Mouse (Mus musculus) midbrain, embryonic 11.5 days (tissue): ENCODE results near the gene Hist1h4f. TPM values are rescaled to one million over a fixed set of nuclear protein-coding genes. Genes with fewer than 3 reads are reported as not detected.
"Not testable (repeated sequence)": the region's sequence is repeated elsewhere in the genome, so short reads cannot be mapped to it uniquely, and the experiment has no call there.

Source experiments
- ATAC-seq: fragments of 200-750 bp; cut with Nextera tagmentation; 2 replicates; pipeline ENCODE4 v1.8.0; 2017; ENCODE audit warnings: moderate TSS enrichment, moderate library complexity; ENCODE audit not compliant: low FRiP score
- DNase-seq: peaks from one replicate; pipeline ENCODE4 v3.0.0; 2015; ENCODE audit warnings: low spot score; ENCODE audit errors: missing footprints
- H3K27ac ChIP-seq: fragments of 300-500 bp; sonication (generic); 2 replicates; pipeline ENCODE4 v1.5.1; 2014; ENCODE audit warnings: low read depth, low read length
- H3K27me3 ChIP-seq: fragments of 300-500 bp; sonication (generic); 2 replicates; pipeline ENCODE4 v1.6.1; 2014; ENCODE audit warnings: mild to moderate bottlenecking, low read length, moderate library complexity, mixed read lengths; ENCODE audit not compliant: control insufficient read depth, insufficient read depth
- H3K36me3 ChIP-seq: fragments of 300-500 bp; sonication (generic); 2 replicates; pipeline ENCODE4 v1.6.1; 2014; ENCODE audit warnings: mild to moderate bottlenecking, low read length, moderate library complexity, mixed read lengths; ENCODE audit not compliant: control insufficient read depth, insufficient read depth
- H3K4me1 ChIP-seq: fragments of 300-500 bp; sonication (generic); 2 replicates; pipeline ENCODE4 v1.6.1; 2014; ENCODE audit warnings: low read length; ENCODE audit not compliant: control insufficient read depth, insufficient read depth
- H3K4me2 ChIP-seq: fragments of 300-500 bp; sonication (generic); 2 replicates; pipeline ENCODE4 v1.6.1; 2014; ENCODE audit warnings: mild to moderate bottlenecking, moderate library complexity
- H3K4me3 ChIP-seq: fragments of 300-500 bp; sonication (generic); 2 replicates; pipeline ENCODE4 v1.5.1; 2014; ENCODE audit warnings: low read depth, low read length
- H3K9ac ChIP-seq: fragments of 300-500 bp; sonication (generic); 2 replicates; pipeline ENCODE4 v1.6.1; 2014; ENCODE audit warnings: low read length
- H3K9me3 ChIP-seq: fragments of 300-500 bp; sonication (generic); 2 replicates; pipeline ENCODE4 v1.6.1; 2016; ENCODE audit warnings: low read length; ENCODE audit not compliant: control insufficient read depth
- WGBS: fragments of 180-500 bp; shearing (Covaris S2); extraction: QIAGEN DNeasy Blood & Tissue Kit; methylation state at CpG from one replicate; pipeline ENCODE4 v1.1.7; 2014; 5-methylcytosine and 5-hydroxymethylcytosine counted together
- polyA plus RNA-seq: library from polyadenylated mRNA; unstranded; fragments of >200 nt; fragmentation: Nextera tagmentation; extraction: Ambion mirVana; gene quantifications from 2 replicates; pipeline ENCODE4 v1.2.1, GENCODE M21; 2014

Hist1h4f gene
- polyA plus RNA-seq, 1 experiment from 2014 or later: 0.53 TPM

DNA sequence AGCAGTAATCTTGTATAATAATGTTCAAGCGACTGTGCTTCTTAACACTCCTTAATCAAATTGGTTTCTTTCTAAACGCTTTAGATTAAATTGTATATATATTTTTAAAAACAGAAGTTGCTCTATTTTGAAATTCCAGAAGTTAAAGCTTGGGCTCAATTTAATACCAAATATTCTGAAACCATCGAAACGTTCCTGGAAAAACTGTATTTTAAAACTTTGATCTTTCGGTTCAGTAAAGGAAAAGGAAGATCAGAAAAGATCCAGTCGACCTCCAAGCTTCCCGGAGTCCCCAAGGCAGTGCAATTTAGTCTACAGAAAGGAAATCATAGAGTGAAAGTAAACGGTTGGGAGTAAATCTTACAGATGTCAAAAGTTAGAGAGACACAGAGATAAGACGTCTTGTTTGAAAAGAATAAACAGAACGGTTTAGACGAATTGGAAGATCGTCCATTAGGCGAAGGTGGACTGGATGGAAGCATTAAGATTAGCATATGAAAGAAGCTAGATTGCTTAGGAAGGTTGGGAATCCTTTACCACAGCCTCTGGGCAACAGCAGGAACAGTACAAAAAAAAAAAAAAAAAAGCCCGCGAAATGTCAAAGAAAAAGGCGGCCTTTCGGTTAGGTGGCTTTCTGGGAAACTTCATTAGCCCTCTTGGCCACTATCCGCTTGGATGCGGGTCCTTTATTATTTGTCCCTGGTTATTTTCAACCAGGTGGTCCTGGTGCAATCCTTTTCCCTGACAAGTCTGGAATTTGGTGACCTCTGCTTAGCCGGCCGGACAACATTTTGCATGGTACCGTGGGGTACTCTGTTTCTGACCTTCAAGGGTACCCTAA lies 34.9 kb upstream of the Hist1h4f start:
- 1% methylated on average over 22 of the region's 22 CpGs for WGBS
- DNase-seq: peak; percentile 92
- Histone ChIP-seq H3K36me3 (no peaks in the 10 kb centered on the region), H3K4me1 (peaks cover 17% of the 10 kb centered on the region; the same call in 1 of the 2 replicates), H3K27me3 (no peaks in the 10 kb centered on the region), H3K4me2 (peak overlapping the region; percentile 78), H3K9me3 (no peaks in the 10 kb centered on the region), H3K9ac (peak overlapping the region; percentile 65), H3K27ac (peak overlapping the region; percentile 95), H3K4me3 (peak overlapping the region; percentile 23)
- 0 out of 2 replicates have a peak, but pooled peaks have one; percentile 23 for ATAC-seq

DNA sequence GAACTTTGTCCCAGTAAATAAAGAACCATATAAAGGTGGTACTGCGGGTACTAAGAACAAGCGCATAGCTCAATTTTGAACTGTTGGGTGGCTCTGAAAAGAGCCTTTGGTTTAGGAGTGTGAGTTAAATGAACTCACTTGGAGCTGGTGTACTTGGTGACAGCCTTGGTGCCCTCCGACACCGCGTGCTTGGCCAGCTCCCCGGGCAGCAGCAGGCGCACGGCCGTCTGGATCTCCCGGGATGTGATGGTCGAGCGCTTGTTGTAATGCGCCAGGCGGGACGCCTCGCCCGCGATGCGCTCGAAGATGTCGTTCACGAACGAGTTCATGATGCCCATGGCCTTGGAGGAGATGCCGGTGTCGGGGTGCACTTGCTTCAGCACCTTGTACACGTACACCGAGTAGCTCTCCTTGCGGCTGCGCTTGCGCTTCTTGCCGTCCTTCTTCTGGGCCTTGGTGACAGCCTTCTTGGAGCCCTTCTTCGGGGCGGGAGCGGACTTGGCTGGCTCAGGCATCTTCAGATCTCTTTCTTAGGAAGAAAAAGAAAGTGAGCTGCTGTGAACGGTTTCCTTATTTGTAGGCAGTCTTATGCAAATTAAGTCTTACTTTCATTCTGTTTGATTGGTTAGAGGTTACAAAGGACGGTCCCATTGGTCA lies 34.1 kb upstream of the Hist1h4f start:
- not testable (repeated sequence) for H3K27me3 ChIP-seq, H3K36me3 ChIP-seq, H3K9me3 ChIP-seq
- peak overlapping the region; percentile 40 for H3K4me3 ChIP-seq
- DNase-seq: peak; percentile 99
- peaks cover 17% of the 10 kb centered on the region; the same call in 1 of the 2 replicates for H3K4me1 ChIP-seq
- peak; percentile 87 for ATAC-seq
- H3K9ac ChIP-seq: peak overlapping the region; percentile 85
- WGBS: under 1% methylated on average over 28 of the region's 36 CpGs
- peak overlapping the region; percentile 78 for H3K4me2 ChIP-seq
- peak overlapping the region; percentile 98 for H3K27ac ChIP-seq

DNA sequence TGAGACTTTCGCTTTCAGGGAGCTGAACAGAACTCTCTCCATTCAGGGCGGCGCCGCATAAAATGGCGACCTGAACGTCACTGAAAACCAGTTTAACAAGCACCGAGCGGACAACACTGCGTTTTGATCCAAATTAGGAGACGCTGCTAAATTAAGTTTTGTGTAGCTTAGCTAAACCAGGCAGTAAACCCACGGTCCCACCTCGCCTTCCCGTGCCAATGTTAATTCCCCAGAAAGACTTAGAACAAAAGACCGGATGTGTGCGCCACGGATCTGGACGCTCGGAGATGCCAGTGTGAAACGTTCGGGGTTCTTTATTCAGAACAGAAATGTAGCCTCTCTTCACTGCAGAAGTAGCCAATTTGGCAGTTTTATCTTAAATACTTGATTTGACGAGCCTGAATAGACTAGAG lies 33.6 kb upstream of the Hist1h4f start:
- H3K4me3 ChIP-seq: peak overlapping the region; percentile 40
- DNase-seq (peak; percentile 97), ATAC-seq (peak; percentile 8)
- WGBS: under 1% methylated on average over 21 of the region's 21 CpGs
- H3K27me3 ChIP-seq: no peaks in the 10 kb centered on the region
- H3K9me3 ChIP-seq: no peaks in the 10 kb centered on the region
- H3K9ac ChIP-seq: peak overlapping the region; percentile 85
- peaks cover 17% of the 10 kb centered on the region; the same call in 1 of the 2 replicates for H3K4me1 ChIP-seq
- H3K4me2 ChIP-seq: peak overlapping the region; percentile 78
- H3K36me3 ChIP-seq: no peaks in the 10 kb centered on the region
- peak overlapping the region; percentile 98 for H3K27ac ChIP-seq

- Histone ChIP-seq H3K4me1 (peaks cover 17% of the 10 kb centered on the region; the same call in 1 of the 2 replicates), H3K9me3 (no peaks in the 10 kb centered on the region), H3K4me2 (peak overlapping the region; percentile 78), H3K9ac (peak overlapping the region; percentile 85), H3K27ac (peak overlapping the region; percentile 98), H3K36me3 (no peaks in the 10 kb centered on the region), H3K4me3 (peak overlapping the region; percentile 40; the same call in 1 of the 2 replicates), H3K27me3 (no peaks in the 10 kb centered on the region)
- ATAC-seq: no peak
- DNase-seq: peak; percentile 90
Observed at GRCm38 (mm10) chr13:23584331-23584730, 32.9 kb upstream of the Hist1h4f start.

- Histone ChIP-seq H3K4me1 (peaks cover 17% of the 10 kb centered on the region; the same call in 1 of the 2 replicates), H3K36me3 (no peaks in the 10 kb centered on the region), H3K9ac (peak overlapping the region; percentile 22; the same call in 1 of the 2 replicates), H3K4me3 (no peak overlapping the region), H3K27ac (peak overlapping the region; percentile 77), H3K27me3 (no peaks in the 10 kb centered on the region), H3K9me3 (no peaks in the 10 kb centered on the region), H3K4me2 (peak overlapping the region; percentile 12)
- DNase-seq (peak; percentile 85), ATAC-seq (no peak)
Observed at GRCm38 (mm10) chr13:23583387-23584068, 32.1 kb upstream of the Hist1h4f start.

DNA sequence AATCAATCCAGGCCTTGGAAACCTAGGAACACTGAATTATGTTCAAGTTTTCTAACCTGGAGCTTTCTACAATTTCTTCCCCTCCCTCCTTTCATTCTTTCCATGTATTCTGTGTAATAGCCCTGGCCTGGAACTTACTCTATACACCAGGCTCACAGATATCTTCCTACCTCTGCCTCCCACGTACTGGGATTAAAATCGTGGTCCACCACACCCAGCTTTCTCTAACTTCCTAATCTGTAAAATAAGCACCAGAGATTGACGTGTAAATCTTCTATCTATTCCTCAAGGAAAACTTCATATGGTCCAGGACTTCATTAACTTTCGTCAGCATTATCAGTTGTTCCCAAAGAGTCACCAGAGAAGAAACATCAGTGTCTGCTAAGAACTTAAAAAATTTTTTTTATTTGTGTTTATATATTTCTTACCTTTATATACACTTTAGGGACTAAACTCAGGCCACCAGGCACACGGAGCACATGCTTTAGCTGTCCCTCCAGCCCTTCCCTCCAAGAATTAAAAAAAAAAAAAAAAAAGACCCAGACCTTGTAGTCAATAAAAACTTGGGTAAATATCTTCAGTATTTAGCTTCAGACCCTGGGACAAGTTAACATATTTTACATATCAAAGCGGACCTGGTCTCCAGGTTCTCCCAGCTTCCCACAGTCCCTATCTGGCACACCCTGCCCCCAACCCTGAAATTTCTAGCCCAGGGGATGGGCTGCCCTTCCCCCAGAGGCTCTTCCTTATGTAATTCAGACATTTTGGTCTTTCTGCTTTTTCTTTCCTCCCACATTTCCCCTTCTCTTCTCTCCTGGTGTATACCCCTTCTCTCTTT lies 31.0 kb upstream of the Hist1h4f start:
- DNase-seq: peak; percentile 93
- peak overlapping the region; percentile 42 for H3K4me3 ChIP-seq
- peak overlapping the region; percentile 63 for H3K4me2 ChIP-seq
- no peaks in the 10 kb centered on the region for H3K9me3 ChIP-seq
- 6% methylated on average over 6 of the region's 6 CpGs for WGBS
- peaks cover 17% of the 10 kb centered on the region; the same call in 1 of the 2 replicates for H3K4me1 ChIP-seq
- no peak for ATAC-seq
- H3K9ac ChIP-seq: peak overlapping the region; percentile 69
- H3K36me3 ChIP-seq: no peaks in the 10 kb centered on the region
- H3K27ac ChIP-seq: peak overlapping the region; percentile 77
- H3K27me3 ChIP-seq: no peaks in the 10 kb centered on the region

- Histone ChIP-seq H3K9ac (peak within 1 kb of the TSS; percentile 69), H3K4me2 (peak within 1 kb of the TSS; percentile 63), H3K9me3 (no peaks in the 10 kb centered on the region), H3K4me1 (peaks cover 20% of the 10 kb centered on the region), H3K27ac (peak within 1 kb of the TSS; percentile 77), H3K36me3 (no peaks in the 10 kb centered on the region), H3K4me3 (peak within 1 kb of the TSS; percentile 42), H3K27me3 (no peaks in the 10 kb centered on the region)
- WGBS: under 1% methylated on average over 43 of the region's 43 CpGs
- DNase-seq: peak; percentile 100
- ATAC-seq: peak; percentile 89
Observed at GRCm38 (mm10) chr13:23581408-23582218, 30.2 kb upstream of the Hist1h4f start, which contains the start of gene Hist1h4d. Gene Hist1h4d (plus strand): TSS chr13:23581598.
